Mouse (Mus musculus): ENCODE results near the gene Tpbgl. TPM values are rescaled to one million over a fixed set of nuclear protein-coding genes. Genes with fewer than 3 reads are reported as not detected.

Gene Tpbgl
- polyA plus RNA-seq, 1 experiment from 2014 or later, result 0.12 TPM

DNA sequence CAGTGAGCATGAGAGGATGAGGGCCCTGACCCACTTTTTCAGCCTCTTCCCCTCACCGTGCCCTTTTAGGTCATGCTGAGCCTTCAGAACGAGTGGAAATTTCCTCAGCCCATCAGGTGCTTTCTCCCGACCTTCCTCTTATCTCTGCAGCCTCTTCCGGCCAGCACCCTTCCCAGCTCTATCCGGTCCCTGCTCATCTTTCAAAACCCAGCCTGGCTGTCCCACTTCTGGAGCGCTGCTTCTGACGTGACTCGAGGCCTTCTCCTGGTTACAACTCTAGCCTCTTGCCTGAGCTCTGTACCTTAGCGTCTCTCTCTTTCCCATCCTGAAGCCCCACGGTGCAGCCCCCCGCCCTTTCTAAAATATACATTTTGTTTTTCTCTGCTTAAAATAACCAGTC is 27.3 kb upstream of the Tpbgl start:
- no peak overlapping the region for H3K27ac ChIP-seq (replicated peaks; ENCODE audit: low read depth, low read length)

GRCm38 (mm10) chr7:99649585-99649984 is 22.7 kb upstream of the Tpbgl start:
- ATAC-seq (ENCODE audit: insufficient number of reproducible peaks, low FRiP score, low TSS enrichment, low read depth) (no peak), DNase-seq (ENCODE audit: low spot score) (no peak)
- Histone ChIP-seq H3K4me3 (ENCODE audit: low read depth, low read length) (no peak overlapping the region), H3K36me3 (ENCODE audit: control insufficient read depth, insufficient read depth, low read length) (no peaks in the 10 kb centered on the region), H3K27ac (replicated peaks; ENCODE audit: low read depth, low read length) (no peak overlapping the region), H3K27me3 (ENCODE audit: control insufficient read depth, insufficient read depth, low read length) (no peaks in the 10 kb centered on the region), H3K9ac (ENCODE audit: low read length) (no peak overlapping the region), H3K9me3 (ENCODE audit: control insufficient read depth, low read length) (no peaks in the 10 kb centered on the region), H3K4me1 (ENCODE audit: control insufficient read depth, insufficient read depth, low read length) (no peaks in the 10 kb centered on the region), H3K4me2 (ENCODE audit: low read depth, severe bottlenecking) (no peak overlapping the region)
- WGBS, result 48% methylated on average over 4 of the region's 4 CpGs

More for the DNA sequence above, 27.3 kb upstream of the Tpbgl start:
- H3K36me3 ChIP-seq (ENCODE audit: control insufficient read depth, insufficient read depth, low read length), result no peaks in the 10 kb centered on the region
- WGBS, result 82% methylated on average over 11 of the region's 11 CpGs
- H3K4me2 ChIP-seq (ENCODE audit: low read depth, severe bottlenecking), result no peak overlapping the region
- H3K9me3 ChIP-seq (ENCODE audit: control insufficient read depth, low read length), result no peaks in the 10 kb centered on the region
- no peak for DNase-seq (ENCODE audit: low spot score)
- no peak overlapping the region for H3K4me3 ChIP-seq (ENCODE audit: low read depth, low read length)
- H3K9ac ChIP-seq (ENCODE audit: low read length), result no peak overlapping the region
- ATAC-seq (ENCODE audit: insufficient number of reproducible peaks, low FRiP score, low TSS enrichment, low read depth), result no peak
- no peaks in the 10 kb centered on the region for H3K4me1 ChIP-seq (ENCODE audit: control insufficient read depth, insufficient read depth, low read length)
- H3K27me3 ChIP-seq (ENCODE audit: control insufficient read depth, insufficient read depth, low read length), result no peaks in the 10 kb centered on the region

DNA sequence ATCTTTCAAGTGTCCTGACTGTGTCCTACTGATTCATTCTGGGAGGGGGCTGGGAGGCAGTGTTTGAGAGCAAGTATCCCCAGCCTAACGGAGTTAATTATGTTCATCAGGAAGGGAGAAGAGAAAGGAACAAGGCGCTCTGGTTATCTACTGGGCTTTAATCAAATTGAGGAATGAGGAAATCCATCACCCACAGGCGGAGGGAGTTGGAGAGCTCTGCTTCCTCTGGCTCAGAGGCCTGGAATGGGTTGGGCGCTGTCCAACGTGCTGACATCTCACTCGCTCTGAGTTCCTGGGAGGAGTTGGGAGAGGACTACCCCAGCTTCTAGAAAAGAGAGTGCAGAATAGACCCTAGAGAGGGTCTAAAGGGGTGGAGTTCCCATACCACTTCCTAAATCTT is 21.7 kb upstream of the Tpbgl start:
- Histone ChIP-seq H3K27ac (replicated peaks; ENCODE audit: low read depth, low read length) (no peak overlapping the region), H3K4me1 (ENCODE audit: control insufficient read depth, insufficient read depth, low read length) (no peaks in the 10 kb centered on the region), H3K9me3 (ENCODE audit: control insufficient read depth, low read length) (no peaks in the 10 kb centered on the region), H3K4me3 (ENCODE audit: low read depth, low read length) (no peak overlapping the region), H3K27me3 (ENCODE audit: control insufficient read depth, insufficient read depth, low read length) (no peaks in the 10 kb centered on the region), H3K36me3 (ENCODE audit: control insufficient read depth, insufficient read depth, low read length) (no peaks in the 10 kb centered on the region), H3K9ac (ENCODE audit: low read length) (no peak overlapping the region), H3K4me2 (ENCODE audit: low read depth, severe bottlenecking) (no peak overlapping the region)
- 3% methylated on average over 6 of the region's 6 CpGs for WGBS
- ATAC-seq (ENCODE audit: insufficient number of reproducible peaks, low FRiP score, low TSS enrichment, low read depth) (no peak), DNase-seq (ENCODE audit: low spot score) (peak; percentile 85)

GRCm38 (mm10) chr7:99644701-99645100 is 17.8 kb upstream of the Tpbgl start:
- Histone ChIP-seq H3K27me3 (ENCODE audit: control insufficient read depth, insufficient read depth, low read length) (no peaks in the 10 kb centered on the region), H3K27ac (replicated peaks; ENCODE audit: low read depth, low read length) (no peak overlapping the region), H3K36me3 (ENCODE audit: control insufficient read depth, insufficient read depth, low read length) (no peaks in the 10 kb centered on the region), H3K4me2 (ENCODE audit: low read depth, severe bottlenecking) (no peak overlapping the region), H3K4me1 (ENCODE audit: control insufficient read depth, insufficient read depth, low read length) (0 out of 2 replicates have a peak, but pooled peaks cover 2% of the 10 kb centered on the region), H3K9me3 (ENCODE audit: control insufficient read depth, low read length) (no peaks in the 10 kb centered on the region), H3K4me3 (ENCODE audit: low read depth, low read length) (no peak overlapping the region), H3K9ac (ENCODE audit: low read length) (no peak overlapping the region)
- no peak for ATAC-seq (ENCODE audit: insufficient number of reproducible peaks, low FRiP score, low TSS enrichment, low read depth)
- no peak for DNase-seq (ENCODE audit: low spot score)
- WGBS, result 79% methylated on average over 7 of the region's 7 CpGs

DNA sequence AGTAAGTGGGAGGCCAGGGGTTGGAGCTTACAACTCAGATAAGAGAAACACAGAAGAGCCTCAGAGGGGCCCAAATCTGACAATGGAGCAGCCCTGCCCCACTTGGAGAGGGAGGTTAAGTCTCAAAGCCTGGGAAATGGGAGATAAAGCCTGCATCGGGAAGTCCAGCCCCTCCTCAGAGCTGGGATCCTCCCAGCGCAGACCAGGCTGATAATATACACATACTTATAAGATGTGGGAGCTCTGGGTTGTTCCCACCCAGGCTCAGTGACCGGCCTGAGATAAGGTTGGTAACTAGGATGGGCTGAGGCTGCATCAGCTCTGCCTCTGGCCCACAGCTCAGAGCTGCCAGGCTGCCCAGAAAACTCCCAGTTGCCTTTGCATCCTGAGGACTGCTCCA is 15.2 kb upstream of the Tpbgl start:
- Histone ChIP-seq H3K4me3 (ENCODE audit: low read depth, low read length) (no peak overlapping the region), H3K9ac (ENCODE audit: low read length) (no peak overlapping the region), H3K27ac (replicated peaks; ENCODE audit: low read depth, low read length) (no peak overlapping the region), H3K4me2 (ENCODE audit: low read depth, severe bottlenecking) (no peak overlapping the region), H3K9me3 (ENCODE audit: control insufficient read depth, low read length) (no peaks in the 10 kb centered on the region), H3K36me3 (ENCODE audit: control insufficient read depth, insufficient read depth, low read length) (no peaks in the 10 kb centered on the region), H3K27me3 (ENCODE audit: control insufficient read depth, insufficient read depth, low read length) (no peaks in the 10 kb centered on the region), H3K4me1 (ENCODE audit: control insufficient read depth, insufficient read depth, low read length) (0 out of 2 replicates have a peak, but pooled peaks cover 2% of the 10 kb centered on the region)
- DNase-seq (ENCODE audit: low spot score) (no peak), ATAC-seq (ENCODE audit: insufficient number of reproducible peaks, low FRiP score, low TSS enrichment, low read depth) (no peak)
- WGBS, result 68% methylated on average over 3 of the region's 3 CpGs

- Histone ChIP-seq H3K27ac (replicated peaks; ENCODE audit: low read depth, low read length) (no peak overlapping the region), H3K4me2 (ENCODE audit: low read depth, severe bottlenecking) (no peak overlapping the region), H3K27me3 (ENCODE audit: control insufficient read depth, insufficient read depth, low read length) (no peaks in the 10 kb centered on the region), H3K4me1 (ENCODE audit: control insufficient read depth, insufficient read depth, low read length) (0 out of 2 replicates have a peak, but pooled peaks cover 2% of the 10 kb centered on the region), H3K4me3 (ENCODE audit: low read depth, low read length) (no peak overlapping the region), H3K36me3 (ENCODE audit: control insufficient read depth, insufficient read depth, low read length) (no peaks in the 10 kb centered on the region), H3K9ac (ENCODE audit: low read length) (no peak overlapping the region), H3K9me3 (ENCODE audit: control insufficient read depth, low read length) (no peaks in the 10 kb centered on the region)
- 47% methylated on average over 4 of the region's 4 CpGs for WGBS
- DNase-seq (ENCODE audit: low spot score), result no peak
- no peak for ATAC-seq (ENCODE audit: insufficient number of reproducible peaks, low FRiP score, low TSS enrichment, low read depth)
Observed at GRCm38 (mm10) chr7:99641245-99641644, 14.3 kb upstream of the Tpbgl start.

DNA sequence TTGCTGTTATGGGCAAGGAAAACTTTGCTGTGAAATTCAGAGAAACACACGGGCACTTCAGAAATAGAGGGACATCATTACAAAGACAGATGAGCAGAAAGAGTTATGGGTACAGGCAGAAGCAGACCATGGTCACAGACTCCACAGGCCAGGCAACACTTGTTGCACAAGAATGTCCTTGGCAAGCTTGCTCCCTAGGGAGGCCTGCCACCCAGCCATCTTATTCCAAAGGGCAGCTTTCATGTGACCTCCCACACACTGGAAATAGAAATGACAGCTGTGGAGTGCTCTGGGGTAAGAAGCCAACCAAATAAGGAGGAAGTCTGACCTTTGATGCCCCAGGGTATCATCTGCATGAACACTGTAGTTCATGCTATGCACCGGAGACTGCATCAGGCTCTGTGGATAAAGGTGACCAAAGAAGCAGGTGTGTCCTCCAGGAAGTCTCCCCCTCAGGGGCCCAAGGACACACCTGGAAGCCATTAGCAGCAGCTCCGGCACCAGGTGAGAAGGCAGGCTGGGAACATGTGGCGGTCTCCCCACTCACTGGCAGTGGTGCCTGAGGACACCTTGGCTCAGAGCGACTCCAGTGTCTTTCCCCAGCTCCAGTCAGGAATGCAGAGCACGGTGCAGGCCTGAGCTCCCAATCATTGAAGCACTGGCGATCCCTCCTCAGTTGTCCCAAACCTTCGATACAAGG is 7.2 kb upstream of the Tpbgl start:
- no peaks in the 10 kb centered on the region for H3K27me3 ChIP-seq (ENCODE audit: control insufficient read depth, insufficient read depth, low read length)

DNA sequence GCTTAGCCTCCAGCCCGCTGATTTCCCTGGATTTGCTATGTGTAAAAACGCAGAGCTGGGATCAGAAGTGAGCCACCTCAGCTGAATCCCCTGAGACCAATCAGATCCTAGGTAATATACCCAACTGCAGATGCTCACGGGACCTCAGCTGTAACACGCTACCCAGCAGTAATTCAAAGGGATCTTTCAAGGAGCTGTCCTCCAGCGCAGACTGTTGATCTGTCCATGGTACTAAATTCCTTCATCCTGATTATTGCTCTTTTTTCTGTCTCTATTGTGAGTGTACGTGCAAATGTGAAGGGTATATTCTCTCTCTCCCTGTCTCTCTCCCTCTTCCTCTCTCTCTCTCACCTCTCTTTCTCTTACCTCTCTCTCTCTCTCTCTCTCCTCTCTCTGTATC is 5.4 kb upstream of the Tpbgl start:
- H3K36me3 ChIP-seq (ENCODE audit: control insufficient read depth, insufficient read depth, low read length), result no peaks in the 10 kb centered on the region
- H3K9me3 ChIP-seq (ENCODE audit: control insufficient read depth, low read length), result no peaks in the 10 kb centered on the region
- H3K4me3 ChIP-seq (ENCODE audit: low read depth, low read length), result no peak overlapping the region
- peaks cover 16% of the 10 kb centered on the region for H3K27me3 ChIP-seq (ENCODE audit: control insufficient read depth, insufficient read depth, low read length)
- 16% methylated on average over 6 of the region's 6 CpGs for WGBS
- ATAC-seq (ENCODE audit: insufficient number of reproducible peaks, low FRiP score, low TSS enrichment, low read depth) (no peak), DNase-seq (ENCODE audit: low spot score) (peak; percentile 35)
- no peak overlapping the region for H3K9ac ChIP-seq (ENCODE audit: low read length)
- no peak overlapping the region for H3K4me2 ChIP-seq (ENCODE audit: low read depth, severe bottlenecking)
- no peak overlapping the region for H3K27ac ChIP-seq (replicated peaks; ENCODE audit: low read depth, low read length)
- H3K4me1 ChIP-seq (ENCODE audit: control insufficient read depth, insufficient read depth, low read length), result peaks cover 5% of the 10 kb centered on the region; the same call in 1 of the 2 replicates

More for the DNA sequence above, 7.2 kb upstream of the Tpbgl start:
- H3K4me1 ChIP-seq (ENCODE audit: control insufficient read depth, insufficient read depth, low read length), result peaks cover 5% of the 10 kb centered on the region; the same call in 1 of the 2 replicates
- DNase-seq (ENCODE audit: low spot score) (no peak), ATAC-seq (ENCODE audit: insufficient number of reproducible peaks, low FRiP score, low TSS enrichment, low read depth) (no peak)
- H3K4me3 ChIP-seq (ENCODE audit: low read depth, low read length), result no peak overlapping the region
- H3K4me2 ChIP-seq (ENCODE audit: low read depth, severe bottlenecking), result no peak overlapping the region
- WGBS, result 54% methylated on average over 8 of the region's 8 CpGs
- H3K9ac ChIP-seq (ENCODE audit: low read length), result no peak overlapping the region
- no peaks in the 10 kb centered on the region for H3K9me3 ChIP-seq (ENCODE audit: control insufficient read depth, low read length)
- no peaks in the 10 kb centered on the region for H3K36me3 ChIP-seq (ENCODE audit: control insufficient read depth, insufficient read depth, low read length)
- no peak overlapping the region for H3K27ac ChIP-seq (replicated peaks; ENCODE audit: low read depth, low read length)

GRCm38 (mm10) chr7:99627366-99627765 is 463 bp upstream of the Tpbgl start:
- Histone ChIP-seq H3K27me3 (ENCODE audit: control insufficient read depth, insufficient read depth, low read length) (peaks cover 57% of the 10 kb centered on the region), H3K9me3 (ENCODE audit: control insufficient read depth, low read length) (no peaks in the 10 kb centered on the region), H3K36me3 (ENCODE audit: control insufficient read depth, insufficient read depth, low read length) (no peaks in the 10 kb centered on the region; the same call in 1 of the 2 replicates), H3K4me1 (ENCODE audit: control insufficient read depth, insufficient read depth, low read length) (peaks cover 13% of the 10 kb centered on the region), H3K4me2 (ENCODE audit: low read depth, severe bottlenecking) (peak overlapping the region; percentile 90; the same call in 1 of the 2 replicates), H3K4me3 (ENCODE audit: low read depth, low read length) (no peak overlapping the region), H3K27ac (replicated peaks; ENCODE audit: low read depth, low read length) (no peak overlapping the region), H3K9ac (ENCODE audit: low read length) (no peak overlapping the region)
- DNase-seq (ENCODE audit: low spot score) (no peak), ATAC-seq (ENCODE audit: insufficient number of reproducible peaks, low FRiP score, low TSS enrichment, low read depth) (no peak)
- WGBS, result 5% methylated on average over 7 of the region's 7 CpGs

Data from limb, embryonic 11.5 days (tissue).